Mouse (Mus musculus): ENCODE measurements around the gene Rnf157.
"Not testable (repeated sequence)": the region's sequence is repeated elsewhere in the genome, so short reads cannot be mapped to it uniquely, and the experiment has no call there.

Gene Rnf157

GRCm38 (mm10) chr11:116383070-116383469 is 29.8 kb downstream of the Rnf157 start:
- not testable (repeated sequence) for DNase-seq (ENCODE audit: low read depth, low spot score)

GRCm38 (mm10) chr11:116380767-116381166 is 32.1 kb downstream of the Rnf157 start:
- DNase-seq (ENCODE audit: low read depth, low spot score) = no peak

- DNase-seq (ENCODE audit: low read depth, low spot score) = no peak
Measured at GRCm38 (mm10) chr11:116379530-116379929, 33.3 kb downstream of the Rnf157 start.

GRCm38 (mm10) chr11:116376945-116377661 is 35.7 kb downstream of the Rnf157 start:
- no peak for DNase-seq (ENCODE audit: low read depth, low spot score)

- DNase-seq (ENCODE audit: low read depth, low spot score) = no peak
Measured at GRCm38 (mm10) chr11:116371894-116372450, 40.9 kb downstream of the Rnf157 start.

- DNase-seq (ENCODE audit: low read depth, low spot score) = no peak
Measured at GRCm38 (mm10) chr11:116369633-116370032, 43.2 kb downstream of the Rnf157 start.

GRCm38 (mm10) chr11:116369051-116369450 is 43.8 kb downstream of the Rnf157 start:
- no peak for DNase-seq (ENCODE audit: low read depth, low spot score)

- peak; percentile 26 for DNase-seq (ENCODE audit: low read depth, low spot score)
Measured at GRCm38 (mm10) chr11:116368116-116368515, 44.7 kb downstream of the Rnf157 start.

GRCm38 (mm10) chr11:116366647-116367046 is 46.2 kb downstream of the Rnf157 start:
- no peak for DNase-seq (ENCODE audit: low read depth, low spot score)

- DNase-seq (ENCODE audit: low read depth, low spot score) = no peak
Measured at GRCm38 (mm10) chr11:116366124-116366523, 46.7 kb downstream of the Rnf157 start.

GRCm38 (mm10) chr11:116365432-116365831 is 47.4 kb downstream of the Rnf157 start:
- no peak for DNase-seq (ENCODE audit: low read depth, low spot score)

- DNase-seq (ENCODE audit: low read depth, low spot score) = no peak
Measured at GRCm38 (mm10) chr11:116362015-116362414, 50.8 kb downstream of the Rnf157 start.

GRCm38 (mm10) chr11:116360915-116361314 is 51.9 kb downstream of the Rnf157 start:
- not testable (repeated sequence) for DNase-seq (ENCODE audit: low read depth, low spot score)

GRCm38 (mm10) chr11:116359652-116360051 is 53.2 kb downstream of the Rnf157 start:
- no peak for DNase-seq (ENCODE audit: low read depth, low spot score)

- no peak for DNase-seq (ENCODE audit: low read depth, low spot score)
Measured at GRCm38 (mm10) chr11:116358926-116359637, 53.8 kb downstream of the Rnf157 start.

- no peak for DNase-seq (ENCODE audit: low read depth, low spot score)
Measured at GRCm38 (mm10) chr11:116354521-116354920, 58.3 kb downstream of the Rnf157 start.

- DNase-seq (ENCODE audit: low read depth, low spot score) = no peak
Measured at GRCm38 (mm10) chr11:116353535-116353934, 59.3 kb downstream of the Rnf157 start.

GRCm38 (mm10) chr11:116351294-116351693 is 61.5 kb downstream of the Rnf157 start:
- DNase-seq (ENCODE audit: low read depth, low spot score) = no peak

GRCm38 (mm10) chr11:116347955-116348354 is 64.9 kb downstream of the Rnf157 start:
- DNase-seq (ENCODE audit: low read depth, low spot score) = no peak

GRCm38 (mm10) chr11:116347012-116347411 is 65.8 kb downstream of the Rnf157 start:
- no peak for DNase-seq (ENCODE audit: low read depth, low spot score)

- DNase-seq (ENCODE audit: low read depth, low spot score) = no peak
Measured at GRCm38 (mm10) chr11:116342069-116342791, 70.6 kb downstream of the Rnf157 start.

GRCm38 (mm10) chr11:116337531-116337930 is 75.3 kb downstream of the Rnf157 start:
- no peak for DNase-seq (ENCODE audit: low read depth, low spot score)

All from brain, embryonic 18.5 days (tissue).